Mouse (Mus musculus): ENCODE measurements at regions not wholly inside any gene's neighbourhood (a gene's known extent, or its start where the extent isn't known, plus 50 kb on each side); places are given as distances from the start of the nearest gene placed in this dataset.

DNA sequence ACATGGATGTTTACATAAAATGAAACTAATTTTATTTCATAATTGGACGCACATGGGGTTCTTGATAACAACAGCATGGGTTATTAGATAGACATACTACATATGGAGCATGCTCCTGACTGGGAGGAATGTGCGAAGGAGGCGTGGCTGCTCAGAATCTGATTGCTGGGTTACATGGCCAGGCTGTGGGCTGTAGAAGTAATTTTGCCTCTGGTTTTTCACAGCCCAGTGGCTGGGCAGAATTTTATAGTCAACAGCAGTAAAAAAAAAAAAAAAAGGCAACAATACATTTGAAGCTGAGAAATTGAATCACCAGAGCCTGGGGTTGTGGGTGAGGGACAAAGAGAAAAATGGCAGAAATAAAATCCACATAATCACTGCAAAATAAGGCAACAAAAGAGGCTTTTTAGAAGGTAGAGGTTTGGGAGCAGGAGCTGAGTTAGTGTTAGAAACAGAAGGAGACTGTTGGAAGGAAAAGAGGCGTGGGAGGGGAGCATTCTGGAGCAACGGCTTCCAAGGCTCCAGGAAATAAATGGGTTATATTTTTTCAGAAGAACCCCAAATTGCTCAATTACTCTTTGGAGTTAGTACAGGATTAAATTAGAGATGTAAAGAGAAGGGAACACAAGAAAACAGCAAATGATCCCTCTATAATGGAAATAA is 71.4 kb upstream of the Ust start:
- TF ChIP-seq CTCF (IDR thresholded peaks at IDR 0.05; ENCODE audit: extremely low read depth, insufficient read depth, low read length), result no peak
- no peak for TF ChIP-seq POLR2A (IDR thresholded peaks at IDR 0.05; ENCODE audit: extremely low read depth, insufficient read depth, low read length)

Data from cortical plate, adult 2 months (tissue).